Mouse (Mus musculus) C2C12 (cell line): ENCODE data around the gene Krt83.

Experiments used
- CEBPB ChIP-seq: IDR thresholded peaks from one replicate; pipeline ENCODE4 v1.6.1; 2011; ENCODE audit warnings: low read depth, mild to moderate bottlenecking, control low read depth, moderate library complexity
- CTCF ChIP-seq: IDR thresholded peaks from one replicate; pipeline ENCODE4 v1.5.1; 2011; ENCODE audit not compliant: control insufficient read depth, insufficient read depth, insufficient read length
- FOSL1 ChIP-seq: IDR thresholded peaks from one replicate; pipeline ENCODE4 v1.8.0; 2011; ENCODE audit warnings: mild to moderate bottlenecking, low read length; ENCODE audit not compliant: poor library complexity, insufficient read depth, severe bottlenecking
- MAX ChIP-seq: IDR thresholded peaks from one replicate; pipeline ENCODE4 v1.6.1; 2011; ENCODE audit warnings: mild to moderate bottlenecking, control low read depth
- MYOG ChIP-seq: IDR thresholded peaks from one replicate; pipeline ENCODE4 v1.6.1; 2011; ENCODE audit not compliant: control insufficient read depth, insufficient read length; ENCODE audit errors: extremely low read depth
- USF1 ChIP-seq: IDR thresholded peaks from one replicate; pipeline ENCODE4 v1.6.1; 2011; ENCODE audit warnings: low read depth, mild to moderate bottlenecking, control low read depth, moderate library complexity

DNA sequence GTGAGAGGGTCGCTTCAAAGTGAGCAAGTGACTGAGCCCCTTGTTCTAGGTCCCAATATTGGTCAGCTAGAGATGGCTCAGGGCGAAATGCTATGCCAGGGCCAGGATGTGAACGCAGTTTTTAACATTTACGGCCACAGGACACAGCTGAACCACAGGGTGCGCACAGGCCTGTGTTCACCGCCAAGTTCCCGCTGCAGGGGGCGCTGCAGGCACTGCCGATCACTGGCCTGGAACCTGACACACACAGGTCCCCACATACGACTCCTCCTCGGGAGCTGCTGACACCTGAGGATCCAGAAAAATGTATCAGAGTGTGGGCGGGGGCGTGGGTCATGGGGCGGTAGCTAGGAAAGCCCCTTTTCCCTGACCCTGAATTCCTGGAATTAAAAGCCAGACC, 32.0 kb downstream of the Krt83 start:
- no peak for TF ChIP-seq CTCF
- TF ChIP-seq MYOG = no peak
- TF ChIP-seq USF1 = no peak
- TF ChIP-seq CEBPB = no peak
- TF ChIP-seq MAX = no peak
- TF ChIP-seq FOSL1 = no peak
